ENCODE assay signal across 8 mouse cellular contexts in the genomic region with DNA sequence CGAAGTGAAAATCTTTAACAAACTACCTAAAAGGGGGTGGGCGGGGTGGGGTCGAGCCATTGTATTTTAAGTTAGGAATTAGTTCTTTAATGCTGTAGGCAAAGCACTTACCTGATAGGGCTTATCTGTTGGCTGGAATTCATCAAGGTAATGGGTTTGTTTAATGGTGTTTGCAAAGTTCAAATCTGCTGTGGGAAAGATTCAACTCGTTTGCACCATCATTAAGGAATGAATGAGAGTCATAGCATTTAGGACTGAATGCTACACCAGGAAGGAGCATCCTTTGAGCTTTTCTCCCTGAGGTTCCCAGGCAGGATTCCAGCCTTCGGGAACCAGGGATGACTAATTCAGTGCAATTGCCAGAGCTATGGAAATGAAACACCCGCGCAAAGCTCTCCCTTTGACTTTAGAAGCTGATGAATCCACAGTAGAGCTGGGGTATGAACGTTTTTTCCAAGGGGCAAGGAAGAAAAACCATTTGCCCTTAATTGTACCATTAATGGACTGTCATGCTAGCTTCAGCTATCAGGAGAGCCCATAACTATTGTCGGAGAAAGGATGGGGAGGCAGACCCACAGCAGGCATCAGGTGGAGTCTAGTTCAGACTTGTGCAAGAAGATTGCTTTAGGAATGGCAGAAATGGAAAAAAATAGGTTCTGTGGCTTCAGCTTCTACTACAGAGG. TPM values are rescaled to one million over a fixed set of nuclear protein-coding genes. Genes with fewer than 3 reads are reported as not detected.
DNase-seq lines count a peak whose midpoint lies in the region; ATAC-seq and TF ChIP-seq lines count a peak whose summit lies in the region.

No protein-coding gene starts in this region.

- H3K4me1 ChIP-seq in lung, embryonic 14.5 days (ENCODE audit: insufficient read depth), result 0 out of 2 replicates have a peak, but pooled peaks cover 5% of the 10 kb centered on the region
- H3K4me1 ChIP-seq in lung, adult 2 months (ENCODE audit: control insufficient read depth, insufficient read depth, low read length), result no peaks in the 10 kb centered on the region
- H3K4me1 ChIP-seq in forebrain, embryonic 12.5 days, result peaks cover 20% of the 10 kb centered on the region
- H3K4me1 ChIP-seq in hindbrain, postnatal 0 days (ENCODE audit: insufficient read depth, low read length), result no peaks in the 10 kb centered on the region
- H3K4me1 ChIP-seq in midbrain, embryonic 12.5 days, result peaks cover 15% of the 10 kb centered on the region

- no peak for ATAC-seq in lung, embryonic 14.5 days (ENCODE audit: insufficient read depth)
- ATAC-seq in forebrain, embryonic 12.5 days (ENCODE audit: low FRiP score), result no peak
- ATAC-seq in hindbrain, postnatal 0 days, result no peak
- no peak for ATAC-seq in midbrain, embryonic 12.5 days (ENCODE audit: low FRiP score, low read depth)

- H3K27me3 ChIP-seq in lung, embryonic 14.5 days (ENCODE audit: insufficient read depth, low read length), result peaks cover 12% of the 10 kb centered on the region
- peaks cover 30% of the 10 kb centered on the region for H3K27me3 ChIP-seq in forebrain, embryonic 12.5 days
- no peaks in the 10 kb centered on the region for H3K27me3 ChIP-seq in hindbrain, postnatal 0 days (ENCODE audit: insufficient read depth, low read length)
- H3K27me3 ChIP-seq in midbrain, embryonic 12.5 days, result peaks cover 27% of the 10 kb centered on the region

- DNase-seq in lung, embryonic 14.5 days, result no peak
- DNase-seq in lung, adult 2 months, result no peak
- DNase-seq in hindbrain, postnatal 0 days (ENCODE audit: low spot score), result no peak
- no peak for DNase-seq in ovary, postnatal 10 days (ENCODE audit: low spot score)
- DNase-seq in thymus, postnatal 0 days (ENCODE audit: low spot score), result no peak
- DNase-seq in adrenal gland, adult 2 months, result no peak

- H3K4me3 ChIP-seq in lung, embryonic 14.5 days (ENCODE audit: low read depth, low read length), result no peak overlapping the region; the same call in 1 of the 2 replicates
- no peak overlapping the region for H3K4me3 ChIP-seq in lung, adult 2 months (replicated peaks; ENCODE audit: extremely low read depth, low read depth, low read length)
- H3K4me3 ChIP-seq in forebrain, embryonic 12.5 days (replicated peaks), result peak overlapping the region; percentile 40
- peak overlapping the region; percentile 31 for H3K4me3 ChIP-seq in hindbrain, postnatal 0 days (ENCODE audit: low read length)
- H3K4me3 ChIP-seq in midbrain, embryonic 12.5 days, result peak overlapping the region; percentile 40; the same call in 1 of the 2 replicates

- H3K4me2 ChIP-seq in lung, embryonic 14.5 days, result peak overlapping the region; percentile 64
- H3K4me2 ChIP-seq in forebrain, embryonic 12.5 days, result peak overlapping the region; percentile 73
- H3K4me2 ChIP-seq in hindbrain, postnatal 0 days (ENCODE audit: low read depth, low read length), result peak overlapping the region; percentile 55
- peak overlapping the region; percentile 76 for H3K4me2 ChIP-seq in midbrain, embryonic 12.5 days (replicated peaks)

- no peak for TF ChIP-seq POLR2A in lung, adult 2 months (IDR thresholded peaks at IDR 0.05; ENCODE audit: borderline replicate concordance, extremely low read depth, low read depth, low read length)

- no peaks in the 10 kb centered on the region for H3K36me3 ChIP-seq in lung, embryonic 14.5 days (ENCODE audit: insufficient read depth)
- no peaks in the 10 kb centered on the region for H3K36me3 ChIP-seq in forebrain, embryonic 12.5 days (replicated peaks)
- no peaks in the 10 kb centered on the region for H3K36me3 ChIP-seq in hindbrain, postnatal 0 days (ENCODE audit: insufficient read depth, low read length)
- no peaks in the 10 kb centered on the region for H3K36me3 ChIP-seq in midbrain, embryonic 12.5 days

- no peak overlapping the region for H3K9ac ChIP-seq in lung, embryonic 14.5 days
- peak overlapping the region; percentile 45; the same call in 1 of the 2 replicates for H3K9ac ChIP-seq in forebrain, embryonic 12.5 days
- no peak overlapping the region for H3K9ac ChIP-seq in hindbrain, postnatal 0 days (replicated peaks; ENCODE audit: low read length)
- 0 out of 2 replicates have a peak overlapping the region, but pooled peaks have one; percentile 37 for H3K9ac ChIP-seq in midbrain, embryonic 12.5 days (replicated peaks)

- H3K9me3 ChIP-seq in lung, embryonic 14.5 days (ENCODE audit: low read depth, low read length), result no peaks in the 10 kb centered on the region
- no peaks in the 10 kb centered on the region for H3K9me3 ChIP-seq in forebrain, embryonic 12.5 days
- H3K9me3 ChIP-seq in hindbrain, postnatal 0 days (ENCODE audit: low read length), result no peaks in the 10 kb centered on the region
- no peaks in the 10 kb centered on the region for H3K9me3 ChIP-seq in midbrain, embryonic 12.5 days

- WGBS in lung, embryonic 14.5 days, result 13% methylated on average over 9 of the region's 9 CpGs
- WGBS in lung, adult 2 months, result 21% methylated on average over 9 of the region's 9 CpGs
- WGBS in forebrain, embryonic 12.5 days, result 10% methylated on average over 9 of the region's 9 CpGs
- 13% methylated on average over 9 of the region's 9 CpGs for WGBS in hindbrain, postnatal 0 days
- WGBS in midbrain, embryonic 12.5 days, result 16% methylated on average over 9 of the region's 9 CpGs

- no peak overlapping the region for H3K27ac ChIP-seq in lung, embryonic 14.5 days (ENCODE audit: low read depth)
- no peak overlapping the region for H3K27ac ChIP-seq in forebrain, embryonic 12.5 days
- H3K27ac ChIP-seq in hindbrain, postnatal 0 days, result no peak overlapping the region
- H3K27ac ChIP-seq in midbrain, embryonic 12.5 days (replicated peaks), result no peak overlapping the region

- no peak for TF ChIP-seq CTCF in lung, embryonic 14.5 days (IDR thresholded peaks at IDR 0.05; ENCODE audit: low read depth)
- no peak for TF ChIP-seq CTCF in lung, adult 2 months (IDR thresholded peaks at IDR 0.05; ENCODE audit: insufficient read depth, low read length)
- TF ChIP-seq CTCF in hindbrain, postnatal 0 days (IDR thresholded peaks at IDR 0.05; ENCODE audit: low read depth), result no peak

RNA-seq across cellular contexts. Expression of gene Cpm, which starts 57.3 kb away (rescaled TPM):
- polyA plus RNA-seq in lung, embryonic 14.5 days (2014; fragmentation: Nextera tagmentation; extraction: Ambion mirVana), result 23.5 and 25.3 TPM in 2 replicates
- polyA plus RNA-seq in lung, adult 2 months (2012; rRNA removed), result 104 and 117 TPM in 2 replicates
- polyA plus RNA-seq in forebrain, embryonic 12.5 days (2016; fragmentation: Nextera tagmentation; extraction: Ambion mirVana), result 5.2 and 6.5 TPM in 2 replicates
- 0.75 and 2.4 TPM in 2 replicates for total RNA-seq in hindbrain, postnatal 0 days (2014; rRNA removed)
- polyA plus RNA-seq in hindbrain, postnatal 0 days (2015; fragmentation: Nextera tagmentation; extraction: Ambion mirVana), result 2.3 and 3.1 TPM in 2 replicates
- 3.7 and 4.2 TPM in 2 replicates for polyA plus RNA-seq in midbrain, embryonic 12.5 days (2016; fragmentation: Nextera tagmentation; extraction: Ambion mirVana)
- 3.0 and 3.5 TPM in 2 replicates for polyA plus RNA-seq in thymus, postnatal 0 days (2015; fragmentation: Nextera tagmentation; extraction: Ambion mirVana)
- 10 to 100 TPM; 21.4 to 29.3 TPM for total RNA-seq in adrenal gland, adult 2 months (2021)
- polyA plus RNA-seq in adrenal gland, adult 2 months (2012; rRNA removed), result 14.6 and 19.2 TPM in 2 replicates

Comparison
In these comparisons a context has a peak if more than half of its experiments do, and no peak if none do; other contexts are left out.
1. H3K4me3 ChIP-seq: peak in forebrain, embryonic 12.5 days (single experiment), hindbrain, postnatal 0 days (single experiment) and midbrain, embryonic 12.5 days (single experiment); none in lung, embryonic 14.5 days (single experiment) and lung, adult 2 months (single experiment).
2. H3K9ac ChIP-seq: peak in forebrain, embryonic 12.5 days (single experiment) and midbrain, embryonic 12.5 days (single experiment); none in lung, embryonic 14.5 days (single experiment) and hindbrain, postnatal 0 days (single experiment).
3. Peak in every context shown above with its lines, with median percentiles within 50 percentile points of each other: H3K4me2 ChIP-seq.